Mouse (Mus musculus) heart, adult 2 months (tissue): ENCODE results near the gene Gm6793.

Source experiments
- CTCF ChIP-seq: fragments of 200-600 bp; IDR thresholded peaks from 2 replicates; pipeline ENCODE4 v1.8.1; 2022; ENCODE audit warnings: antibody characterized with exemption, mild to moderate bottlenecking, moderate library complexity
- EP300 ChIP-seq: fragments of 200-500 bp; IDR thresholded peaks from 2 replicates; pipeline ENCODE4 v1.6.1; 2011; ENCODE audit warnings: low read depth, low read length, control low read depth; ENCODE audit not compliant: insufficient read depth
- POLR2A ChIP-seq: fragments of 200-500 bp; IDR thresholded peaks from 2 replicates; pipeline ENCODE4 v1.6.1; 2011; ENCODE audit warnings: mild to moderate bottlenecking, low read depth, low read length, control low read depth; ENCODE audit not compliant: insufficient read depth

GRCm38 (mm10) chr8:111968541-111968940, 46.3 kb downstream of the Gm6793 start:
- no peak for TF ChIP-seq CTCF
- TF ChIP-seq POLR2A, result no peak
- TF ChIP-seq EP300, result no peak
